Mouse (Mus musculus) heart, embryonic 16.5 days (tissue): ENCODE data around the gene Postn. TPM values are rescaled to one million over a fixed set of nuclear protein-coding genes. Genes with fewer than 3 reads are reported as not detected.
A peak's percentile ranks its signal among the peaks of the same experiment; 100 is the strongest.

Experiments used
- ATAC-seq: fragments of 200-750 bp; cut with Nextera tagmentation; replicated peaks from 2 replicates; pipeline ENCODE4 v1.8.0; 2017; ENCODE audit warnings: moderate number of reproducible peaks; ENCODE audit not compliant: insufficient read depth, low FRiP score; ENCODE audit errors: extremely low read depth
- H3K27ac ChIP-seq: fragments of 300-500 bp; sonication (generic); 2 replicates; pipeline ENCODE4 v1.5.1; 2014; ENCODE audit warnings: mild to moderate bottlenecking, low read length, control low read depth, moderate library complexity
- H3K27me3 ChIP-seq: fragments of 300-500 bp; sonication (generic); 2 replicates; pipeline ENCODE4 v1.6.1; 2014; ENCODE audit warnings: low read length, mixed read lengths; ENCODE audit not compliant: control insufficient read depth, insufficient read depth
- H3K36me3 ChIP-seq: fragments of 300-500 bp; sonication (generic); 2 replicates; pipeline ENCODE4 v1.6.1; 2014; ENCODE audit not compliant: control insufficient read depth, insufficient read depth
- H3K4me1 ChIP-seq: fragments of 300-500 bp; sonication (generic); 2 replicates; pipeline ENCODE4 v1.6.1; 2014; ENCODE audit warnings: low read length, mixed read lengths; ENCODE audit not compliant: control insufficient read depth, insufficient read depth
- H3K4me2 ChIP-seq: fragments of 300-500 bp; sonication (generic); 2 replicates; pipeline ENCODE4 v1.6.1; 2014; ENCODE audit warnings: low read depth, mild to moderate bottlenecking, control low read depth, low read length
- H3K4me3 ChIP-seq: fragments of 300-500 bp; sonication (generic); 2 replicates; pipeline ENCODE4 v1.5.1; 2014; ENCODE audit warnings: mild to moderate bottlenecking, control low read depth, low read length
- H3K9ac ChIP-seq: fragments of 300-500 bp; sonication (generic); 2 replicates; pipeline ENCODE4 v1.6.1; 2014; ENCODE audit warnings: low read length, control low read depth
- H3K9me3 ChIP-seq: fragments of 300-500 bp; sonication (generic); replicated peaks from 2 replicates; pipeline ENCODE4 v1.6.1; 2016; ENCODE audit warnings: low read length; ENCODE audit not compliant: control insufficient read depth
- WGBS: fragments of 180-500 bp; shearing (Covaris S2); extraction: QIAGEN DNeasy Blood & Tissue Kit; methylation state at CpG from one replicate; pipeline ENCODE4 v1.1.7; 2014; 5-methylcytosine and 5-hydroxymethylcytosine counted together
- polyA plus RNA-seq: library from polyadenylated mRNA; unstranded; fragments of >200 nt; fragmentation: Nextera tagmentation; extraction: Ambion mirVana; gene quantifications from 2 replicates; pipeline ENCODE4 v1.2.1, GENCODE M21; 2015

The Postn gene
- polyA plus RNA-seq, 1 experiment from 2014 or later: 476 TPM

DNA sequence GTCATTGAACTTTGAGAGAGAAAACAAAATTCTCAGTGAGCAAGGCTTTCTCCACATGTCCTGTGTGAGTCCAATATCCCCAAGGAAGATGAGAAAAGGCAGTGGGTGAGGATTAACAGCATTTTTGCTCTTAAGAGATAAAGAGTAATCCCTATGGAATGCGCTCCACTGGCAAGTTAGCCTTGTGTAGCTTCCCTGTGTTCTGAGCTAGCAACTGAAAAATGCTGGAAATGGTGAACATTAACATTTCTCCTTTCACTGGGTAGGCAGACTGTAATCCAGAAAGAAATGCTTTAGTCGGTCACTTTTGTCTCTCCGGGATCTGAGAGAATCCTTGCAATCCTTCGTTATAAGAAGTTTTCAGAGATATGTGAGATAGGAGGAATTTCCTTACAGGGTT is 70.8 kb downstream of the Postn start:
- no peak overlapping the region for H3K4me2 ChIP-seq
- WGBS: 71% methylated on average over 4 of the region's 4 CpGs
- H3K4me3 ChIP-seq: no peak overlapping the region
- peaks cover 7% of the 10 kb centered on the region; the same call in 1 of the 2 replicates for H3K4me1 ChIP-seq
- no peaks in the 10 kb centered on the region for H3K27me3 ChIP-seq
- no peaks in the 10 kb centered on the region for H3K9me3 ChIP-seq
- H3K9ac ChIP-seq: no peak overlapping the region
- no peaks in the 10 kb centered on the region for H3K36me3 ChIP-seq
- ATAC-seq: no peak
- 0 out of 2 replicates have a peak overlapping the region, but pooled peaks have one; percentile 31 for H3K27ac ChIP-seq

DNA sequence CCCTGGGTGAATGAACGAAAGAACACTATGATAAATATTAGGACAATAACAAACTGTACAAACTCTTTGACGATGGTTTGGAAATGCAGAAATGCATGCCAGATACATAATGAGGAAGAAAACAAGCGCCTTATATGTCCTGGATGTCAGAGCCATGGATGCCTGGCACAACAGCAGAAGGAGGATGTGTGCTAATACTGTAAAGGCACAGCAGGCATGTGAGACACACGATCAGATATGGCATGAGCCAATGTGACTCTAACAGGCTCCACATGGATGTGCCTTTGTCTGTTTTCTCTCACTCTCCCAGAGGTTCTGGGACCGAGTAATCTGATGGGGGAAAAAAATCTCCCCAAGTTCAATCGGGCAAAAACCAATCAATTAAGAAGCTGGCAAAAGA is 71.3 kb downstream of the Postn start:
- H3K4me1 ChIP-seq: peaks cover 7% of the 10 kb centered on the region; the same call in 1 of the 2 replicates
- H3K27ac ChIP-seq: 0 out of 2 replicates have a peak overlapping the region, but pooled peaks have one; percentile 5
- no peaks in the 10 kb centered on the region for H3K9me3 ChIP-seq
- H3K27me3 ChIP-seq: no peaks in the 10 kb centered on the region
- 54% methylated on average over 6 of the region's 6 CpGs for WGBS
- H3K4me3 ChIP-seq: no peak overlapping the region
- H3K9ac ChIP-seq: no peak overlapping the region
- ATAC-seq: no peak
- H3K36me3 ChIP-seq: no peaks in the 10 kb centered on the region
- no peak overlapping the region for H3K4me2 ChIP-seq

DNA sequence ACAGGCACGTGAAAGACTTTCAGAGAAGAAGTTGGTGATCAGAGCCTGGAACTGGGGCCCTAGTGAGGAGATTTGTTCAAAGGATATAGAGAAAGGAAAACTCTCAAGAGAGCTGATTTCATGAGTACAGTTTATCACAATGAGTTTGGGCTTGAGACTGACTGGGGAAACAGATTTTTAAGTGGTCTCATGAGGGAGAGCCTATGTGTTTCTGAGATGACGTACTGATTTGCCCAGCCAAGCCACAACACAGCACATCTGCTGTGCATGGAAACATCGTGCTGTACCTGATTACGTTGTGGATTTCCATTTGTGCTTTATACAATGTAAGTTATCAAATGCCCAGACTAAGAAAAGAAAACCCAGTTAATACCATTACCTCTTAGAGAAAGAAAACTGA is 71.7 kb downstream of the Postn start:
- 64% methylated on average over 4 of the region's 4 CpGs for WGBS

DNA sequence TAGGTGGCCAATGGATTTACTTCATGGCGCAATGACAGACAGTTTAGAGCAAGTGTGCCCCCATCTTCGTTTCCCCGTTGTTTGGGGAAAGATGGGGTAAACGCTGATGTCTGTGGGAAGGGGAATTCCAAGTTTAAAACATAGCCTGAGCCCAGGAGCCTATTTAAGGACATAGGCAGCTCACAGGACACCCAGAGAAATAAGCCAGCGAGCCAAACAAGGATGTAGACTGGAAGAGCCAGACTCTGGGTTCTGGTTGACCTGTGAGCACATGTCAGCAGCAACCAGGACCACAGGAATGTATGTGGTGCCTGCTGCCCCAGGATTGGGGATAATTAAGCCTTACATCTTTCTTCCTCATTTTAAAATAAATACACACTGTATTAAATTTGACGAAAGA is 73.7 kb downstream of the Postn start:
- Histone ChIP-seq H3K4me3 (no peak overlapping the region), H3K27ac (no peak overlapping the region), H3K4me1 (peaks cover 7% of the 10 kb centered on the region; the same call in 1 of the 2 replicates), H3K36me3 (no peaks in the 10 kb centered on the region), H3K4me2 (no peak overlapping the region), H3K9ac (no peak overlapping the region), H3K27me3 (no peaks in the 10 kb centered on the region), H3K9me3 (no peaks in the 10 kb centered on the region)
- no peak for ATAC-seq
- WGBS: 86% methylated on average over 6 of the region's 6 CpGs

More for the DNA sequence above, 71.7 kb downstream of the Postn start:
- no peak overlapping the region for H3K9ac ChIP-seq
- H3K36me3 ChIP-seq: no peaks in the 10 kb centered on the region
- H3K27me3 ChIP-seq: no peaks in the 10 kb centered on the region
- ATAC-seq: no peak
- H3K4me2 ChIP-seq: no peak overlapping the region
- peaks cover 7% of the 10 kb centered on the region; the same call in 1 of the 2 replicates for H3K4me1 ChIP-seq
- no peak overlapping the region for H3K4me3 ChIP-seq
- 0 out of 2 replicates have a peak overlapping the region, but pooled peaks have one; percentile 5 for H3K27ac ChIP-seq
- H3K9me3 ChIP-seq: no peaks in the 10 kb centered on the region

DNA sequence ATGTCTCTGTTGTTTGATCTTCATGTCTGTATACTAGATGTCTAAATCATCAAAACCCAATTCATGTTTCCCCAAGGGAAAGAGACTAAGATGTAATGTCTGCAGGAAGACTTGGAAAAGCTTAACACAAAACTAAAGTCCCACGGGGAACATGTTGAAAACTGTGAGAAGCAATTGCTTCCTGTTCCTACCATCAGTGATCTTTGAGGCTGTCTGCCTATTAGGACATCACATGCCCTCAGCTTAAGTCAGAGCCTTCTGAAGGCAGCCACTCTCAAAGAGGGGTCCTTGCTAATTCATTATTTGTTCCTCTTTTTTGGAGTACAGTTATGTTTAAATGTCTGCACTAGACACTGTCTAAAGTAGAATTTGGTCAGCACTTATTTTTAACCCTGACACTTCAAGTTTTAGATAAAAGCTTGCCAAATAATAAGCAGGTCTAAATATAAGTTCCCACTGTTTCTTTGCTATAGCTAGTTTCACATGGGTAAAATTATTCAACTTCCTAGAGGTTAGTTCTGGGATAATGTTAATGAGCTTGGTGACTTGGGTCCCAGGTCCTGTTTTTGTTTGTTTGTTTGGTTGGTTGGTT is 75.6 kb downstream of the Postn start:
- H3K27ac ChIP-seq: peak overlapping the region; percentile 93
- 0 out of 2 replicates have a peak overlapping the region, but pooled peaks have one; percentile 33 for H3K4me2 ChIP-seq
- peak; percentile 55 for ATAC-seq
- no peak overlapping the region for H3K9ac ChIP-seq
- H3K4me1 ChIP-seq: peaks cover 7% of the 10 kb centered on the region; the same call in 1 of the 2 replicates
- no peaks in the 10 kb centered on the region for H3K36me3 ChIP-seq
- H3K9me3 ChIP-seq: no peaks in the 10 kb centered on the region
- no peak overlapping the region for H3K4me3 ChIP-seq
- 22% methylated on average over 1 of the region's 1 CpGs for WGBS
- no peaks in the 10 kb centered on the region for H3K27me3 ChIP-seq

Other genes starting within 250 kb of the Postn start
- gene Trpc4, start 205.1 kb upstream of the Postn start, polyA plus RNA-seq: 0.12 and 0.27 TPM in 2 replicates